Mouse (Mus musculus): ENCODE data around the gene Dync1i1. TPM values are rescaled to one million over a fixed set of nuclear protein-coding genes. Genes with fewer than 3 reads are reported as not detected.

Gene Dync1i1
- polyA plus RNA-seq, 1 experiment from 2014 or later, result 0.13 TPM

DNA sequence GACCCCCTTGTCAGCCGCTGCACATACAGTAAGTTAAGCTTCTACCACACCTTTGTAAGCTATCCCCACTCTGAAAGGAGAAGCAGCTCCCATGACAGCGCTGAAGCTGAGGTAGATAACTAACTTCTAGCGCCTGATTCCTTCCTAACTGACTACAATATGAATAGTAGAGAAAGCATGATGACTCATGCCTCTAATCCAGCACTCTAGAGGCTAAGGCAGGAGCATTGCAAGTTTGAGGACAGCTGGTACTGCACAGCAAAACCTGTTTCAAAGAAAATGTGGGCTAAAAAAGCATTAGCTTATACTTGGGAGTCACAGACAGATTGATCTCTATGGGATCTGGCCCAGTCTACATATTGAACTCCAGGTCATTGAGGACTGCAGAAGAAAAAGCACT, 236.5 kb downstream of the Dync1i1 start:
- TF ChIP-seq EP300 (IDR thresholded peaks at IDR 0.05; ENCODE audit: low read depth) (no peak), CTCF (IDR thresholded peaks at IDR 0.05; ENCODE audit: low read depth) (no peak)
- Histone ChIP-seq H3K36me3 (replicated peaks; ENCODE audit: insufficient read depth, low read length) (no peaks in the 10 kb centered on the region), H3K27ac (ENCODE audit: low read depth) (no peak overlapping the region), H3K9ac (replicated peaks) (no peak overlapping the region), H3K9me3 (ENCODE audit: low read length) (no peaks in the 10 kb centered on the region), H3K4me1 (ENCODE audit: insufficient read depth) (no peaks in the 10 kb centered on the region), H3K4me2 (ENCODE audit: low read depth, low read length) (no peak overlapping the region), H3K27me3 (ENCODE audit: insufficient read depth, low read length) (no peaks in the 10 kb centered on the region), H3K4me3 (ENCODE audit: low read depth, low read length) (no peak overlapping the region)
- no peak for DNase-seq
- 82% methylated on average over 3 of the region's 3 CpGs for WGBS (ENCODE audit: insufficient replicate concordance)
- no peak for ATAC-seq

DNA sequence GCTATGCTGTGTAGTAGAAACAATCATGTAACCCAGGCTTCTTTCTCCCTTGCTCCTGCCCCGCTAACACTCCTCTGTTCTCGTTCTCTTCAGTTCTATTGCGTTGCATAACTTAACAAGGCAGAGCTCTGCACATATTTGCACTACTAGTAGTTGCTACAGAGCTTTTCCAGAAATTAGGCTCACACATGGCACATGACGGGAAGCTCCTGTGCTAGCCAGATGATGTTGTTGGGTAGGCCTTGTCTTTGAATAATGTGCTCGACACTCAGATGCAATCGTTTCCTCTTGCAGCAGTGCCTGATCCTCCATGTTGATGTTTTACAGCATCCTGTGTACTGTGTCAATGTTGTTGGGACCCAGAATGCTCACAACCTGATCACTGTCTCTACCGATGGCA, 240.9 kb downstream of the Dync1i1 start:
- TF ChIP-seq CTCF (IDR thresholded peaks at IDR 0.05; ENCODE audit: low read depth), result no peak
- TF ChIP-seq EP300 (IDR thresholded peaks at IDR 0.05; ENCODE audit: low read depth), result no peak
- Histone ChIP-seq H3K4me2 (ENCODE audit: low read depth, low read length) (no peak overlapping the region), H3K36me3 (replicated peaks; ENCODE audit: insufficient read depth, low read length) (no peaks in the 10 kb centered on the region), H3K4me3 (ENCODE audit: low read depth, low read length) (no peak overlapping the region), H3K4me1 (ENCODE audit: insufficient read depth) (no peaks in the 10 kb centered on the region), H3K9me3 (ENCODE audit: low read length) (no peaks in the 10 kb centered on the region), H3K9ac (replicated peaks) (no peak overlapping the region), H3K27me3 (ENCODE audit: insufficient read depth, low read length) (no peaks in the 10 kb centered on the region), H3K27ac (ENCODE audit: low read depth) (no peak overlapping the region)
- no peak for ATAC-seq
- 78% methylated on average over 7 of the region's 7 CpGs for WGBS (ENCODE audit: insufficient replicate concordance)
- no peak for DNase-seq

DNA sequence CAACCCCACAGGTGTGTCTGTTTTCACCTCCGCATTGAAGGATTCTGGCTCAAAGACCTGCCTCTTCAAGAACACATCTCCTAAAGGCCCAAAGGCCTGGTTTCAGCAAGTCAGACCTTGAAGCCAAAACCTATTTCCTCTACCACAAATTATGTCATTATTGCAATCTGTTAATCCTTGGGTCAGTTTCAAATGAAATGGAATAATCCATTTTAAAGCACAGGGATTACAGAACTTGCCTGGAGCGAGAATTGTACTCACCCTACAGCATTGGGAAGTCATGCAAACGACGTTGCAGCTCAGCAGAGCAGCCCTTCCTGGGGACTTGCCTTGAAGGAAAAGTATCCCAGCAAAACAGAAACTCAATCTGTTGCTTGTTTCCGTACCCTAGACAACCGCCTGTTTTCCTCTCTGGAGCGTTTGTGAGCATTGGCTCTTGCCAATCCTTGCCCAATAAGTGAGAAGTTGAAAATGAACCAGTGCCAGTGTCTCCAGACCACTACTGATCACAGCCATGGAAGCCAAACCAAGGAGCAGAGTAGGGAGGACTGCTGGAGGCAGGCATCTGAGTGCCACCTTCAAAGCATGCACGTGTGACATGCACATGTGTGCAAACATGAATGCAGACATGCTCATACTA, 241.5 kb downstream of the Dync1i1 start:
- ATAC-seq, result no peak

DNA sequence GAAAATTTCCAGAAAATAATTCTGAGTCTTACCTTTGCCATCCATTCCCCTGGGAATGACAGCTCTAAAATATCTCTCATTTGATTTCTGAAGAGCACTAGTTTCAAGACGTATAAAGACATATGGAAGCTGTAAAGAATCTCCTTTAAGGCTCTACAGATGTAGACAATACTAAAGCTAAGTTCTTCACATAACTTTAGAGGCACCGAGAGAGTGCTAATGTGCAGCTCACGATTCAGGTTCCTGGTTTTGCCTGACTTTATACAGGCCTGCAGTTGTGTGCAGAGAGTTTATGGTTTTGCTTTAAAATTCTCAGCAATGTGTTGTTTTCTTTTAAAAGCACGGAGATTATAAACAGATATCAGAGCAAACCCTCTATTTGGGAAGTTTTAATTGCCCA, 242.1 kb downstream of the Dync1i1 start:
- ATAC-seq, result no peak
- Histone ChIP-seq H3K9ac (replicated peaks) (no peak overlapping the region), H3K36me3 (replicated peaks; ENCODE audit: insufficient read depth, low read length) (no peaks in the 10 kb centered on the region), H3K4me2 (ENCODE audit: low read depth, low read length) (no peak overlapping the region), H3K27me3 (ENCODE audit: insufficient read depth, low read length) (no peaks in the 10 kb centered on the region), H3K4me1 (ENCODE audit: insufficient read depth) (no peaks in the 10 kb centered on the region), H3K4me3 (ENCODE audit: low read depth, low read length) (no peak overlapping the region), H3K9me3 (ENCODE audit: low read length) (no peaks in the 10 kb centered on the region), H3K27ac (ENCODE audit: low read depth) (no peak overlapping the region)
- TF ChIP-seq CTCF (IDR thresholded peaks at IDR 0.05; ENCODE audit: low read depth), result no peak
- no peak for TF ChIP-seq EP300 (IDR thresholded peaks at IDR 0.05; ENCODE audit: low read depth)
- WGBS (ENCODE audit: insufficient replicate concordance), result 57% methylated on average over 4 of the region's 4 CpGs
- no peak for DNase-seq

More for the DNA sequence above, 241.5 kb downstream of the Dync1i1 start:
- DNase-seq, result no peak
- H3K27ac ChIP-seq (ENCODE audit: low read depth), result no peak overlapping the region
- no peaks in the 10 kb centered on the region for H3K9me3 ChIP-seq (ENCODE audit: low read length)
- no peaks in the 10 kb centered on the region for H3K36me3 ChIP-seq (replicated peaks; ENCODE audit: insufficient read depth, low read length)
- no peak for TF ChIP-seq CTCF (IDR thresholded peaks at IDR 0.05; ENCODE audit: low read depth)
- TF ChIP-seq EP300 (IDR thresholded peaks at IDR 0.05; ENCODE audit: low read depth), result no peak
- no peak overlapping the region for H3K4me3 ChIP-seq (ENCODE audit: low read depth, low read length)
- H3K9ac ChIP-seq (replicated peaks), result no peak overlapping the region
- H3K4me1 ChIP-seq (ENCODE audit: insufficient read depth), result no peaks in the 10 kb centered on the region
- H3K4me2 ChIP-seq (ENCODE audit: low read depth, low read length), result no peak overlapping the region
- WGBS (ENCODE audit: insufficient replicate concordance), result 78% methylated on average over 8 of the region's 8 CpGs
- H3K27me3 ChIP-seq (ENCODE audit: insufficient read depth, low read length), result no peaks in the 10 kb centered on the region

DNA sequence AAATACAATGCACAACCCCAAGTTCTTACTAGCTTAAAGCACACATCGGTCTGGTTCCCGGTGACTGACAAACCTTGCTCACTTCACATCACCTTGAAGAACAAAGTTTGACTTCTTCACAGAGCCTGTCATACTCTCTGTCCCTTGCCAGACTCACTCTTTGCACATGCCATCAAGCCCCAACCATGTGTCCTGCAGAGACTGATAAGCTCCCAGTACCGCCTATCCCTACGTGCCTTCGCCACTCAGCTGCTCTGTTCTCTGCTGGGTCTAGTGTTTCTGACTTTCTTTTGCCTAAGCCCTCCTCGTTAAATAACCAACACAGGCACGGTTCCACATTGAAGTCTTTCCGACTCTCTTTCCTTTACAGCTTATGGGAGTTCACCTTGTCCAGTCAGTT, 244.2 kb downstream of the Dync1i1 start:
- no peak overlapping the region for H3K27ac ChIP-seq (ENCODE audit: low read depth)
- ATAC-seq (no peak), DNase-seq (no peak)
- H3K4me2 ChIP-seq (ENCODE audit: low read depth, low read length), result no peak overlapping the region
- H3K9ac ChIP-seq (replicated peaks), result no peak overlapping the region
- WGBS (ENCODE audit: insufficient replicate concordance), result 83% methylated on average over 8 of the region's 8 CpGs
- no peak overlapping the region for H3K4me3 ChIP-seq (ENCODE audit: low read depth, low read length)
- no peaks in the 10 kb centered on the region for H3K36me3 ChIP-seq (replicated peaks; ENCODE audit: insufficient read depth, low read length)
- no peaks in the 10 kb centered on the region for H3K9me3 ChIP-seq (ENCODE audit: low read length)
- no peaks in the 10 kb centered on the region for H3K4me1 ChIP-seq (ENCODE audit: insufficient read depth)
- TF ChIP-seq EP300 (IDR thresholded peaks at IDR 0.05; ENCODE audit: low read depth), result no peak
- no peak for TF ChIP-seq CTCF (IDR thresholded peaks at IDR 0.05; ENCODE audit: low read depth)
- no peaks in the 10 kb centered on the region for H3K27me3 ChIP-seq (ENCODE audit: insufficient read depth, low read length)

DNA sequence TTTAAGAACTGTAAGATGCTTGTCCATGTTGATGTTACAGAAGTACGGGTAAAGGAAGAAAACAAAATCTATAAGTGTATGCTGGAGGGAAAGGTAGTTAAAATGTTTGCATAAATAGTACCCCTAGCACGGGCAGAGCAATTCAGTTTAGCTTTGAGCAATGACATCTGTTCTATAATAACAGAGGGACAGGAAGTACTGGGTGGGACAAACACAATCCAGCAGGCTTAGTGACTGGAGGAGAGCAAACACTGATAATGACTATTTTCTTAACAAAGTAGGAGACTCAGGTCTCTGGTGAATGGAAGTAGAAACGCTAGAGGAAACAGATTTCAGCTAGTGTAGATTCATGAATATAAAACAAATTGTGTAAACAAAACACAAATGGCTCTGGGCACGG, 250.8 kb downstream of the Dync1i1 start:
- Histone ChIP-seq H3K4me3 (ENCODE audit: low read depth, low read length) (no peak overlapping the region), H3K9me3 (ENCODE audit: low read length) (no peaks in the 10 kb centered on the region), H3K36me3 (replicated peaks; ENCODE audit: insufficient read depth, low read length) (no peaks in the 10 kb centered on the region), H3K27ac (ENCODE audit: low read depth) (no peak overlapping the region), H3K27me3 (ENCODE audit: insufficient read depth, low read length) (no peaks in the 10 kb centered on the region), H3K9ac (replicated peaks) (no peak overlapping the region), H3K4me2 (ENCODE audit: low read depth, low read length) (no peak overlapping the region), H3K4me1 (ENCODE audit: insufficient read depth) (no peaks in the 10 kb centered on the region)
- 28% methylated on average over 4 of the region's 4 CpGs for WGBS (ENCODE audit: insufficient replicate concordance)
- TF ChIP-seq CTCF (IDR thresholded peaks at IDR 0.05; ENCODE audit: low read depth), result no peak
- ATAC-seq (no peak), DNase-seq (no peak)

Data from liver, postnatal 0 days (tissue).